Mouse (Mus musculus): ENCODE results near the gene Gtf2f2. TPM values are rescaled to one million over a fixed set of nuclear protein-coding genes. Genes with fewer than 3 reads are reported as not detected.

Gene Gtf2f2
- polyA plus RNA-seq, 1 experiment = 0.58 TPM

GRCm38 (mm10) chr14:75863549-75864409, 146.9 kb downstream of the Gtf2f2 start:
- H3K36me3 ChIP-seq (ENCODE audit: control insufficient read depth) = no peaks in the 10 kb centered on the region
- no peaks in the 10 kb centered on the region for H3K27me3 ChIP-seq (ENCODE audit: control insufficient read depth)
- H3K4me1 ChIP-seq (ENCODE audit: control insufficient read depth) = no peaks in the 10 kb centered on the region; the same call in 1 of the 2 replicates
- no peak for TF ChIP-seq TAL1 (IDR thresholded peaks at IDR 0.05; ENCODE audit: low read length)
- no peak for TF ChIP-seq GATA1 (IDR thresholded peaks at IDR 0.05; ENCODE audit: low read length)
- no peak overlapping the region for H3K4me3 ChIP-seq (replicated peaks)
- no peaks in the 10 kb centered on the region for H3K9me3 ChIP-seq (ENCODE audit: control insufficient read depth, low read length)

DNA sequence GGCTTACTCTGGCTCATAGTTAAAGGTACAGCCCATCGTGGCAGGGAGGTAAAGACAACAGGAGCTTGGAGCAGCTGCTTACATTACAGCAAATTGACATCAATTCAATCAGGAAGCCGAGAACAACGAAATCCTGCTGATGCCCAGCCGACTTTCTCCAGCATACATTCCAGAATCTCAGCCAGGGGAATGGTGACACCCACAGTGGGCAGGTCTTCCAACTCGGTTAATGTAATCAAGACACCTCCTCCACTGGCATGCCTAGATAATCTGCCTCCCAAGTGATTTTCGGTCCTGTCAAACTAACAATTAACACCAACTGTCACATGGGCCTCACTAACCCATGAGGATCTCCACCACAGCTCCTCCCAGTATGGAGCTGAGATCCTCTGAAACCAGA, 148.0 kb downstream of the Gtf2f2 start:
- Histone ChIP-seq H3K27me3 (ENCODE audit: control insufficient read depth) (no peaks in the 10 kb centered on the region), H3K4me1 (ENCODE audit: control insufficient read depth) (no peaks in the 10 kb centered on the region; the same call in 1 of the 2 replicates), H3K36me3 (ENCODE audit: control insufficient read depth) (no peaks in the 10 kb centered on the region), H3K4me3 (replicated peaks) (no peak overlapping the region), H3K9me3 (ENCODE audit: control insufficient read depth, low read length) (no peaks in the 10 kb centered on the region)
- TF ChIP-seq TAL1 (IDR thresholded peaks at IDR 0.05; ENCODE audit: low read length) (no peak), GATA1 (IDR thresholded peaks at IDR 0.05; ENCODE audit: low read length) (no peak)

- no peaks in the 10 kb centered on the region for H3K9me3 ChIP-seq (ENCODE audit: control insufficient read depth, low read length)
- H3K4me1 ChIP-seq (ENCODE audit: control insufficient read depth) = no peaks in the 10 kb centered on the region; the same call in 1 of the 2 replicates
- TF ChIP-seq GATA1 (IDR thresholded peaks at IDR 0.05; ENCODE audit: low read length) (no peak), TAL1 (IDR thresholded peaks at IDR 0.05; ENCODE audit: low read length) (no peak)
- H3K27me3 ChIP-seq (ENCODE audit: control insufficient read depth) = no peaks in the 10 kb centered on the region
- no peaks in the 10 kb centered on the region for H3K36me3 ChIP-seq (ENCODE audit: control insufficient read depth)
- no peak overlapping the region for H3K4me3 ChIP-seq (replicated peaks)
These were observed 151.0 kb downstream of the Gtf2f2 start for GRCm38 (mm10) chr14:75859619-75860018.

DNA sequence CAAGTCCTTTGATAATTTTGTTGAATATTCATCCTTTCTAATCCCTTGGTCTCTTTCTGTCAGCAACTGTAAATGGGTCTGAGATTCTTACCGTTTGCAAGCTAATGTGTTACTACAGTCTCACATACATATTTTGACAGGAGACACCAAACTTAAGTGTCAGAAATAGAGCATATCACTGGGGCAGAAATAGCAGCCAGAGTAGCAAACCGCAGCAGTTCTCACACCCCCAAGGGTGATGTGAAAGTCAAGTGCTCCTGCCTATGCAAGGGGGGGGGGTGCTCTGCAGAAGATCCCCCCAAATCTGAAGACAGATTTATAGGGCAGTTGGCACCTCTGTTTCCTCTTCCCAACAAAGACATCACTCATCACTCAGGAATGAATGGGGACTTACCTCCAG, 152.5 kb downstream of the Gtf2f2 start:
- Histone ChIP-seq H3K36me3 (ENCODE audit: control insufficient read depth) (peaks cover 3% of the 10 kb centered on the region; the same call in 1 of the 2 replicates), H3K9me3 (ENCODE audit: control insufficient read depth, low read length) (no peaks in the 10 kb centered on the region), H3K4me1 (ENCODE audit: control insufficient read depth) (no peaks in the 10 kb centered on the region; the same call in 1 of the 2 replicates), H3K27me3 (ENCODE audit: control insufficient read depth) (no peaks in the 10 kb centered on the region), H3K4me3 (replicated peaks) (no peak overlapping the region)
- TF ChIP-seq TAL1 (IDR thresholded peaks at IDR 0.05; ENCODE audit: low read length) (no peak), GATA1 (IDR thresholded peaks at IDR 0.05; ENCODE audit: low read length) (no peak)

GRCm38 (mm10) chr14:75855263-75855992, 155.2 kb downstream of the Gtf2f2 start:
- H3K4me1 ChIP-seq (ENCODE audit: control insufficient read depth) = peaks cover 2% of the 10 kb centered on the region

GRCm38 (mm10) chr14:75852016-75852415, 158.6 kb downstream of the Gtf2f2 start:
- Histone ChIP-seq H3K4me1 (ENCODE audit: control insufficient read depth) (peaks cover 22% of the 10 kb centered on the region), H3K9me3 (ENCODE audit: control insufficient read depth, low read length) (no peaks in the 10 kb centered on the region), H3K4me3 (replicated peaks) (no peak overlapping the region), H3K27me3 (ENCODE audit: control insufficient read depth) (no peaks in the 10 kb centered on the region), H3K36me3 (ENCODE audit: control insufficient read depth) (peaks cover 57% of the 10 kb centered on the region)
- TF ChIP-seq GATA1 (IDR thresholded peaks at IDR 0.05; ENCODE audit: low read length) (no peak), TAL1 (IDR thresholded peaks at IDR 0.05; ENCODE audit: low read length) (no peak)

More at GRCm38 (mm10) chr14:75855263-75855992, 155.2 kb downstream of the Gtf2f2 start:
- Histone ChIP-seq H3K4me3 (replicated peaks) (no peak overlapping the region), H3K36me3 (ENCODE audit: control insufficient read depth) (peaks cover 23% of the 10 kb centered on the region), H3K9me3 (ENCODE audit: control insufficient read depth, low read length) (no peaks in the 10 kb centered on the region), H3K27me3 (ENCODE audit: control insufficient read depth) (no peaks in the 10 kb centered on the region)
- TF ChIP-seq TAL1 (IDR thresholded peaks at IDR 0.05; ENCODE audit: low read length) (no peak), GATA1 (IDR thresholded peaks at IDR 0.05; ENCODE audit: low read length) (no peak)

DNA sequence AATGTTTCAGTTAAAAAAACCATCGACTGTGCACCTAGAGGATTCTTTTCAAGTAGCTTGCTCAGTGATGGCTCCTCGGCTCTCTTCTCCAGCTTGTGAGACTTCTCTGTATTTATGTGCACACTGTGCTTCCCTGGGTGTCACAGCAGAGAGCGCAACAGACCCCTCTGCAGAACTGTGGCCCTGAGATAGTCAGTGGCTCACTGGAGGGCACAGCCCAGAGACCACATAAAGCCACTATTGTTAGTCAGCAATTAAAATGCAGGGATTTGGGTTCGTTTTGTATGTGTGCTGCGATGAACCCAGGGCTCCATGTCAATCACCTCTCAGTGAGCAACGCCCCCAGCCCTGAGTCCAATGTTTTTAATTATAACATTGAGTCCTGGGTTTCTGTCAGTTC, 159.8 kb downstream of the Gtf2f2 start:
- peaks cover 68% of the 10 kb centered on the region for H3K36me3 ChIP-seq (ENCODE audit: control insufficient read depth)
- no peak overlapping the region for H3K4me3 ChIP-seq (replicated peaks)
- no peaks in the 10 kb centered on the region for H3K27me3 ChIP-seq (ENCODE audit: control insufficient read depth)
- peaks cover 29% of the 10 kb centered on the region for H3K4me1 ChIP-seq (ENCODE audit: control insufficient read depth)
- no peak for TF ChIP-seq GATA1 (IDR thresholded peaks at IDR 0.05; ENCODE audit: low read length)
- TF ChIP-seq TAL1 (IDR thresholded peaks at IDR 0.05; ENCODE audit: low read length) = no peak
- H3K9me3 ChIP-seq (ENCODE audit: control insufficient read depth, low read length) = no peaks in the 10 kb centered on the region

- no peaks in the 10 kb centered on the region for H3K9me3 ChIP-seq (ENCODE audit: control insufficient read depth, low read length)
- H3K36me3 ChIP-seq (ENCODE audit: control insufficient read depth) = peaks cover 70% of the 10 kb centered on the region
- H3K4me1 ChIP-seq (ENCODE audit: control insufficient read depth) = peaks cover 29% of the 10 kb centered on the region
These were observed 160.7 kb downstream of the Gtf2f2 start for GRCm38 (mm10) chr14:75849842-75850568.

More at GRCm38 (mm10) chr14:75849842-75850568, 160.7 kb downstream of the Gtf2f2 start:
- no peak overlapping the region for H3K4me3 ChIP-seq (replicated peaks)
- no peaks in the 10 kb centered on the region for H3K27me3 ChIP-seq (ENCODE audit: control insufficient read depth)
- TF ChIP-seq TAL1 (IDR thresholded peaks at IDR 0.05; ENCODE audit: low read length) (no peak), GATA1 (IDR thresholded peaks at IDR 0.05; ENCODE audit: low read length) (no peak)

Measured in erythroblast, embryonic 14.5 days (primary cell).